Mouse (Mus musculus): ENCODE results near the gene Unc45a. TPM values are rescaled to one million over a fixed set of nuclear protein-coding genes. Genes with fewer than 3 reads are reported as not detected.

The Unc45a gene
- total RNA-seq (2021) = 10 to 100 TPM; 43.6 to 53.5 TPM
- long read RNA-seq, experiment 1, transcript Unc45a-201 (20 exons, 3,260 nt) = major isoform, 18 of 42 reads
- long read RNA-seq, experiment 1, partial matches to known transcripts = 5 of 42 reads
- long read RNA-seq, experiment 1, other reads (novel, unspliced or antisense) = 19 of 42 reads
- long read RNA-seq, experiment 2, transcript Unc45a-201 (20 exons, 3,260 nt) = major isoform, 53 of 156 reads
- long read RNA-seq, experiment 2, partial matches to known transcripts = 33 of 156 reads
- long read RNA-seq, experiment 2, other reads (novel, unspliced or antisense) = 69 of 156 reads

DNA sequence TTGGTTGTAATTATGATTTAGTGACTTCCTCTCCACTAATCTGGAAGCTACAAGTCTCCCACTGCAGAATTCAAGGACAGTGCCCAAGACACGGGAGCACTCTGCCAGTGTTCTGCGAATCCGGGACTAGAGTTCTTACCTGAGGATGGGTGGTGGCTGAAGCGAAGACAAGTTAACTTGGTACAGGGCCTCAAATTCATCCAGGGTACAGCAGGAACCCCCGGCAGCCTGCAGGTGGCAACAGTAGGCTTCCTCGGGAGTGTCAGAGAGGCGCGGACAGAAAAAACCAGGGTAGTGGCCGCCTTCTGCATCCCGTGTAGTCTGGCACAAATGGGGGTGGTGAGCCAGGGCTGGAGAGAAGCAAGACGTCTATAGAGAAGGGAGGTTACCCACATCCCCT is at the start of gene Unc45a:
Gene Unc45a (minus strand): TSS at position 213 of the 400 bp plus-strand sequence.
- peak in 1 of 2 experiments; percentile 50 for DNase-seq (ENCODE audit: low spot score in 2 of 2)

GRCm38 (mm10) chr7:80387633-80388543 is 47.1 kb upstream of the Unc45a start, which contains the start of gene Fes:
Fes (minus strand) TSS chr7:80387946.
- DNase-seq (ENCODE audit: low spot score in 2 of 2) = peak in 1 of 2 experiments; percentile 47

GRCm38 (mm10) chr7:80387033-80387632 is 46.3 kb upstream of the Unc45a start:
- no peak for DNase-seq (ENCODE audit: low spot score in 2 of 2)

- DNase-seq (ENCODE audit: low spot score in 2 of 2) = peak; percentile 75 to 82
Observed at GRCm38 (mm10) chr7:80386235-80386930, 45.6 kb upstream of the Unc45a start.

DNA sequence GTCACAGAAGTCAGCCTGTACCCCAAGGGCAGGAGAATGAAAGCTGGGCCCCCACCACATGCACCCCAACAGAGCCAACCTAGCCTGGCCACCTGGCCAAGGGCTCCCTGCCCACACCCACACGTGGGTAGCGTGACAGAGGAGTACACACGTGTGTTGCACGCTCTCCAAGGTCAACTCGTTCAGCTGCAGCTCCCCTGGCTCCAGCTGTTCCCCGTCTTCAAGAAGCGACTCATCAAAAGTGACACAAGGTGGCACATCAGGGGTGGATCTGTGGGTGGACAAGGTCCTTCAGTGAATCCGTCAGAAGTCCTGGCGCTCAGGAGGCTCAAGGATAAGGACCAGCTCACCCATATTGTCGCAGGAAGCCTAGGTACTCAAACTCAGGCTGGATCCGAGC is 42.1 kb upstream of the Unc45a start:
- no peak for DNase-seq (ENCODE audit: low spot score in 2 of 2)

DNA sequence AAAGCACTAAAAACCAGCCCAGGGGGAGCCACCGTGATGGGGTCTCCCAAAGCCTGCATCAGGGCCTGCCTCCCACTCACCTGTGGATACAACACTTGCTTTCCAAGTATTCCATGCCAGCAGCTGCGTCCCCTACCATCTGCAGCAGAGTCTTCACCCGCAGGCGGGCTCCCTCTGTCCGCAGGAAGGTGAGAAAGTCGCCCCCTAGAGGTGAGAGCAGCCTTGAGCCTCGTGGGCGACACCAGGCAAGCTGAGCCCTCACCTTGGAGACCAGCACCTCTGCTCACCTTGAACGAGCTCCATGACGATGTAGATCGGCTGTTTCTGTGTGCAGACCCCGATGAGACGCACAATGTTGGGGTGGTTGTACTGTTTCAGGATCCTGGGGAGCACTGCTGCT is 38.7 kb upstream of the Unc45a start:
- no peak for DNase-seq (ENCODE audit: low spot score in 2 of 2)

GRCm38 (mm10) chr7:80377471-80377870 is 36.7 kb upstream of the Unc45a start:
- peak in 1 of 2 experiments; percentile 58 for DNase-seq (ENCODE audit: low spot score in 2 of 2)

- no peak for DNase-seq (ENCODE audit: low spot score in 2 of 2)
Observed at GRCm38 (mm10) chr7:80376192-80376591, 35.4 kb upstream of the Unc45a start.

DNA sequence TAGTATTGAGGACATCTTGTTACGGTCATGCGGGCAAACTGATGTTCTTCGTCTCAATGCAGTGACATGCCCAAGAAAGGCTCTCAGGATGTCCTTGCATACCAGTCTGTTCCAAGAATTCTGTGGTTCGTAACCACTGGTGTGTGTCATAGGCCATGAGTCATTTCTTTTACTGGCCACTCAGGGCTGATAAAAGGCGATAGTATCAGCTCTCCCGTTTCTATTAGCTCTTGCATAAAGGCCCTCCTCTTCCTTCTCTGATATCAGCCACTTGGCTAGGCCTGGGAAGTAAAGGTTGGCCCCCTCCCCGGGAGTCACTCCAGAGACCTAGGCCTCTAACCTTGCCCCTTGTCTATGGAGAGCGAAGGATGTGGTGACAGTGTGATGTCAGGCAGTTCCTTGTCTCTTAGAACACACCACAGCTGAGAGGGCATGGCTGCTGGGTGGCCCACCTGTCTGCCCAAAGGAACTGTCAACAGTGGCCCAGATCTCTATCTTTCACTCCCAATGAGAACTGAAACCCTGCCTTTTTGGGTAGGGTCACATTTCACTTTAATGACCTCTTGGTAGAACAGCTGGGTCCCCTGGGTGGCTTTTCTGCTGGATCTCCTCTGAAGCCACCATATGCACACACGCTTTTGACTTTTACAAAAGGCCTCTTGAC is 34.7 kb upstream of the Unc45a start:
- no peak for DNase-seq (ENCODE audit: low spot score in 2 of 2)

GRCm38 (mm10) chr7:80374733-80375132 is 33.9 kb upstream of the Unc45a start:
- DNase-seq (ENCODE audit: low spot score in 2 of 2) = no peak

GRCm38 (mm10) chr7:80374280-80374679 is 33.5 kb upstream of the Unc45a start:
- DNase-seq (ENCODE audit: low spot score in 2 of 2) = no peak

DNA sequence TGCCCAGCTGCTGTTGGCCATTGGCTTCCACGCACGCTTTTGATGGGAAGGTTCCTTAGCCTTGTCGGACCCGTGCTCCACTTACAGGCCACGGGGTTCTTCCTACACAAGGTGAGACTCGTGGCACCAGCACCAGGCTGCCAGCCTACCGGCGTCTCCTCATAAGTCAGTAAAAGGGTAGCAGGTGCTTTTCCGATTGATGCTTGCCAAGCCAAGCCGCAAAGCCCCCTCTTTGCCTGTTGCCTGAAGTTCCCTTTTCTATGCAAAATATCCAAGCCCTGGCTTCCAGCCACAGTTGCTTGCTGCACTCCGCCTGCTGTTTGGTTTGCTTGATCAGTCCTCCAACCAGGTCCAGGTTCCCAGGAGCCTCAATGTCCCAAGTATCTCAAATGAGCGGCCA is 33.0 kb upstream of the Unc45a start:
- DNase-seq (ENCODE audit: low spot score in 2 of 2) = no peak

DNA sequence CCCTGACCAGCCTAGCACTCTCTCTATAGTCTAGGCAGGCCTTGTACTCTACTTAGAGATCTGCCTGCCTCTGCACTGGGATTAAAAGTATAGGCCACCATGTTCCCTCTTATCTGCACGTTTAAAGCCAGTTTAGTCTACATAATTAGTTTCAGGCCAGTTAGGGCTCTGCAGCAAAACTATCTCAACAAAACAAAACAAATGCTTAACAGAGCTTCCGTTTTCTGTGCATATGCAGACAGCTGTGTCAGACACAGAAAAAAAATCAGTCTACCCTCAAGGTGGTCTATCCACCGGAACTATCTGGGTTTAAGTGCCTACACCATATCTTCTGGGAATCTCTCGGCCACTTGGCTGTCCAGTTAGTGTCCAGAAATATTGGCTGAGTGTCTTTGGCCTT is 32.5 kb upstream of the Unc45a start:
- DNase-seq (ENCODE audit: low spot score in 2 of 2) = no peak

DNA sequence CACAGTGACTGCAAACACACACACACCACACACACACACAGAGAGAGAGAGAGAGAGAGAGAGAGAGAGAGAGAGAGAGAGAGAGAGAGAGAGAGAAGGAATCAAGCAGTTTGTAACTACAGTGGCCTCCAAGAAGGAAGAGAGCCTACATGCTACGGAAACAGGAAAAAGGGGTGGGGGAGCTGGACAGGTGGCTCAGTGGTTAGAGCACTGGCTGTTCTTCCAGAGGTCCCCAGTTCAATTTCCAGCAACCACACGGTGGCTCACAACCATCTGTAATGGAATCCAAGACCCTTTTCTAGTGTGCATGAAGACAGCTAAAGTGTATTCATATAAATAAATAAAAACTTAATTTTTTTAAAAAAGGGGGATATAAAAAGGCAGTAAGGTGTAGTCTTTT is 31.9 kb upstream of the Unc45a start:
- DNase-seq (ENCODE audit: low spot score in 2 of 2) = no peak

DNA sequence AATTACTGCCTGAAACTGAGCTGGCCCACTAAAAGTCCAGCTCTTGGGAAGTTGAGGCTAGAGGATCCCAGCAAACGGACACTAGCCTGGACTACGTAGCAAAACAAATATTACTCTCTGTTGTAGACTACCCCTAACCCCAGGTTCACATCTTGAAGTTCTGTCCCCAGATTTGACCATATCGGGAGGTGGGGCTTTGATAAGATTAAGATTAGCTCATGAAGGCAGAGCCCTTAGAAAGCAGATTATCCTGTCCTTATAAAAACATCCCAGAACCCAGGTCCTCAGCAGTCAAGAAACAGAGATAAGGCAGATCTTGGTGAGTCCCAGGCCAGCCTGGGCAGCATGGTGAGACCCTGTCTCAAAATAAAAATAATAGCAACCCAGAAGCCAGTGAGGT is 31.4 kb upstream of the Unc45a start:
- DNase-seq (ENCODE audit: low spot score in 2 of 2) = no peak

DNA sequence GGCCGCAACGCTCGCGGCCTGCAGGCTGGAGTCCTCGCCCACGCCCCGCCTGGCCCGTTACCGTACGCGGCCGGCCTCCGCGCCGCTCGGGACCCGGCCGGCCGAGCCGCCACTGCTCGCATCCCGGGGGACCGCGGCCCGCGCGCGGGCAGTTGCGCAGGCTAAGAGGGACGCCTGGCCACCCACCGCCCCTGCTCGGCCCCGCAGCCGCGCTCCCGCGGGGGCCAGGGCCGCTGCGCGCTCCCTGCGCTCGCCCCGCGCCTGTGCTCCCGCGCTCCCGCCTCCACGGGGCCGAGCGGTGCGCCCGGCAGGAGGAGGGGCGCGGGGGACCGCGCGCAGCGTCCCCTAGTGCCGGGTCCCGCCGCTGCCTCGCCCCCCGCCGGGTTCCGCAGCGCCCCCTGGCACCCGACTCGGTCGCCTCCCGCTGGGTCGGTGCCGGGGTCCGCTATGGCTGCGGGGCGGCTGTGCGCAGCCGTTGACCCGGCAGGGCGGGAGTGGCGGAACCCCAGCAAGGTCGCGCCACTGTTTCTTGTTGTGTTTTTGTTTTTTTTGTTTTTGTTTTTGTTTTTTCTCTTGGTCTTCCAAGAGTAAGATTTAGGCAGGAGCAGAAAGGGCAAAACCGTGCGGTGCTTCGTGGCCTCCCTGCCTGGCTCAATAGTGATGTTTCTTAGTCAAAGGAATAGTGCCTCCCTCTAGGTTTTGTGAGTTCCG is 30.4 kb upstream of the Unc45a start, which contains the start of gene Man2a2:
Gene Man2a2 (minus strand): TSS at position 335 of the 711 bp plus-strand sequence.
- DNase-seq (ENCODE audit: low spot score in 2 of 2) = peak; percentile 64

DNA sequence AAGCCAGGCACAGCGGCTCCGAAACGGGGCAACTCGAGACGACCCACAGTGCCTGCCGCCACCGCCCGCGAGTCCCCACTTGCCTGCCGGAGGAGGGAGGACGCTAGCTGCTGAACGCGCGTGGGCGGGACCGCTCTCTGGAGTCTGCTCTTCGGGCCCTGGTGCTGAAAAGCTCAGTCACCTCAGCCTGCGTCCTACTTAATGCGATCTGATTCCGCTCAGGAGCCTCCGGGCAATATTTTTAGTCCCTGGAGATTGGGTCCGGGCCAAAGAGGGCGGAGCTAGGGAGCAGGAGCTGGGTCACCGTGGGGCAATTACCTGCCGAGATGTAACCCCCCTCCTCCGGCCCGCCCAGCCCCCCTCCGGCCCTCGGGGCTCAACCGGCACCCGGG is 29.8 kb upstream of the Unc45a start:
- DNase-seq (ENCODE audit: low spot score in 2 of 2) = peak; percentile 32 to 50

DNA sequence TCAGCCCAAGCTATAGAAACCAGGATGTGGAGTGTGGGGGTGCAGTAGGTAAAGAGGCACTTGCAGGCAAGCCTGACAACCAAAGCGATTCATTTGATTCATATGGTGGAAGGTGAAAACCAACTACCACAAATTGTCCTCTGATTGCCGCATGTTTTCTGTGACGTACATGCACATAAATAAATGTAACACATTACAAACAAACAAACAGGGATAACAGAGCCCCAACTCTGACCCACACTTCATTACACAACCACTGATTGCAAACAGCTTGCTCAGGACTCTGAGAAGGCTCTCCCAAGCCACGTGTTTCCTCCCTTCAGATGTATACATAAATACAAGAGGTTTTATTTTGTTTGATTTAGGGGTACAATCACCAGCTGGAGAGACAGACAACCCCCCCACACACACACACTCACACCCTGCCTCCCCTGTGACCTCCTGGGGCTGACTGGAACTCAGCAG is 29.2 kb upstream of the Unc45a start:
- DNase-seq (ENCODE audit: low spot score in 2 of 2) = no peak

- DNase-seq (ENCODE audit: low spot score in 2 of 2) = no peak
Observed at GRCm38 (mm10) chr7:80369461-80369860, 28.7 kb upstream of the Unc45a start.

Data from adrenal gland, postnatal 4 days (tissue).